Mouse (Mus musculus) spleen, embryonic (tissue): ENCODE data around the gene Tmem189.

Source experiments
- CTCF ChIA-PET: fragments of 350-600 bp; sonication (Branson Sonifier 250); formaldehyde crosslinking; loops from one replicate; lab custom pipeline; 2022; lab: Charles Lee

Gene Tmem189

GRCm38 (mm10) chr2:167629665-167630209, 59.9 kb downstream of the Tmem189 start:
- CTCF ChIA-PET: no interaction called here

- CTCF ChIA-PET: interaction anchor here (0.6 kb wide), 1 partner anchor 48 kb away, joined by 3 read pairs; no protein-coding TSS in a partner anchor
These were observed 60.8 kb downstream of the Tmem189 start for GRCm38 (mm10) chr2:167628872-167629271.

- CTCF ChIA-PET: no interaction called here
These were observed 62.6 kb downstream of the Tmem189 start for GRCm38 (mm10) chr2:167627019-167627418.

- CTCF ChIA-PET: interaction anchor here (0.6 kb wide), 2 partner anchors 20 to 119 kb away, joined by 3 to 6 read pairs; no protein-coding TSS in a partner anchor
These were observed 64.0 kb downstream of the Tmem189 start for GRCm38 (mm10) chr2:167625670-167626069.

- CTCF ChIA-PET: interaction anchor here (0.6 to 1.0 kb wide), 2 partner anchors 8 to 18 kb away, joined by 3 to 10 read pairs; no protein-coding TSS in a partner anchor
These were observed 65.1 kb downstream of the Tmem189 start for GRCm38 (mm10) chr2:167624368-167625075.

GRCm38 (mm10) chr2:167622965-167623364, 66.7 kb downstream of the Tmem189 start:
- CTCF ChIA-PET: interaction anchor here (0.5 to 0.7 kb wide), 2 partner anchors 11 to 57 kb away, joined by 5 to 6 read pairs; no protein-coding TSS in a partner anchor

- CTCF ChIA-PET: interaction anchor here (0.5 kb wide), 1 partner anchor 11 kb away, joined by 6 read pairs; no protein-coding TSS in a partner anchor
These were observed 67.3 kb downstream of the Tmem189 start for GRCm38 (mm10) chr2:167622352-167622751.

- CTCF ChIA-PET: interaction anchor here (0.5 to 1.1 kb wide), 2 partner anchors 275 to 283 kb away, joined by 3 to 4 read pairs; no protein-coding TSS in a partner anchor
These were observed 68.2 kb downstream of the Tmem189 start for GRCm38 (mm10) chr2:167621255-167622087.

GRCm38 (mm10) chr2:167617472-167617871, 72.2 kb downstream of the Tmem189 start:
- CTCF ChIA-PET: interaction anchor here (0.7 kb wide), 1 partner anchor 120 kb away, joined by 4 read pairs; no protein-coding TSS in a partner anchor

GRCm38 (mm10) chr2:167617034-167617433, 72.6 kb downstream of the Tmem189 start:
- CTCF ChIA-PET: interaction anchor here (0.7 kb wide), 1 partner anchor 120 kb away, joined by 4 read pairs; no protein-coding TSS in a partner anchor

- CTCF ChIA-PET: interaction anchor here (0.7 kb wide), 1 partner anchor 121 kb away, joined by 3 read pairs; the partner anchor contains the start of gene Rnf114
These were observed 76.3 kb downstream of the Tmem189 start for GRCm38 (mm10) chr2:167613335-167613734.

- CTCF ChIA-PET: no interaction called here
These were observed 77.5 kb downstream of the Tmem189 start for GRCm38 (mm10) chr2:167612122-167612521.

- CTCF ChIA-PET: interaction anchor here (0.5 to 0.7 kb wide), 2 partner anchors 11 to 1419 kb away, joined by 3 to 6 read pairs; no protein-coding TSS in a partner anchor
These were observed 78.3 kb downstream of the Tmem189 start for GRCm38 (mm10) chr2:167611287-167611686.

GRCm38 (mm10) chr2:167606745-167607123, 82.9 kb downstream of the Tmem189 start:
- CTCF ChIA-PET: no interaction called here

GRCm38 (mm10) chr2:167605817-167606744, 83.5 kb downstream of the Tmem189 start:
- CTCF ChIA-PET: interaction anchor here (0.6 to 2.8 kb wide), 7 partner anchors 18 to 455 kb away, joined by 3 to 11 read pairs (median 7); partner anchors contain the start of gene Snai1

- CTCF ChIA-PET: interaction anchor here (0.6 to 2.8 kb wide), 8 partner anchors 20 to 454 kb away, joined by 3 to 11 read pairs (median 6); partner anchors contain the start of gene Snai1
These were observed 84.3 kb downstream of the Tmem189 start for GRCm38 (mm10) chr2:167605178-167605794.

- CTCF ChIA-PET: interaction anchor here (0.6 to 1.2 kb wide), 2 partner anchors 71 to 472 kb away, joined by 4 to 5 read pairs; no protein-coding TSS in a partner anchor
These were observed 86.6 kb downstream of the Tmem189 start for GRCm38 (mm10) chr2:167602978-167603377.

GRCm38 (mm10) chr2:167602364-167602763, 87.3 kb downstream of the Tmem189 start:
- CTCF ChIA-PET: interaction anchor here (0.6 to 1.2 kb wide), 2 partner anchors 70 to 473 kb away, joined by 4 to 5 read pairs; no protein-coding TSS in a partner anchor

GRCm38 (mm10) chr2:167600481-167600995, 89.1 kb downstream of the Tmem189 start:
- CTCF ChIA-PET: interaction anchor here (0.7 kb wide), 2 partner anchors 18 to 69 kb away, joined by 3 to 5 read pairs; no protein-coding TSS in a partner anchor
